Mouse (Mus musculus): ENCODE measurements around the gene Cxcl15. TPM values are rescaled to one million over a fixed set of nuclear protein-coding genes. Genes with fewer than 3 reads are reported as not detected.

Cxcl15 gene
- polyA plus RNA-seq, 1 experiment: not detected

- no peak overlapping the region for H3K27ac ChIP-seq (ENCODE audit: insufficient read depth, low read length)
- H3K36me3 ChIP-seq (ENCODE audit: control insufficient read depth, insufficient read depth, low read length): no peaks in the 10 kb centered on the region
- H3K4me3 ChIP-seq (ENCODE audit: extremely low read depth, insufficient read depth, insufficient read length): no peak overlapping the region
- TF ChIP-seq POLR2A (IDR thresholded peaks at IDR 0.05; ENCODE audit: low read depth, low read length) (no peak), CTCF (IDR thresholded peaks at IDR 0.05; ENCODE audit: extremely low read depth, insufficient read depth, insufficient read length, insufficient replicate concordance) (no peak)
- WGBS: 82% methylated on average over 3 of the region's 3 CpGs
- DNase-seq (ENCODE audit: low read depth in 1 of 2, low spot score in 2 of 2): no peak
- peaks cover 2% of the 10 kb centered on the region; the same call in 1 of the 2 replicates for H3K27me3 ChIP-seq (ENCODE audit: control insufficient read depth, insufficient read depth, low read length)
- no peaks in the 10 kb centered on the region for H3K4me1 ChIP-seq (ENCODE audit: control insufficient read depth, insufficient read depth, insufficient read length)
Measured at GRCm38 (mm10) chr5:90761834-90762233, 32.5 kb upstream of the Cxcl15 start.

DNA sequence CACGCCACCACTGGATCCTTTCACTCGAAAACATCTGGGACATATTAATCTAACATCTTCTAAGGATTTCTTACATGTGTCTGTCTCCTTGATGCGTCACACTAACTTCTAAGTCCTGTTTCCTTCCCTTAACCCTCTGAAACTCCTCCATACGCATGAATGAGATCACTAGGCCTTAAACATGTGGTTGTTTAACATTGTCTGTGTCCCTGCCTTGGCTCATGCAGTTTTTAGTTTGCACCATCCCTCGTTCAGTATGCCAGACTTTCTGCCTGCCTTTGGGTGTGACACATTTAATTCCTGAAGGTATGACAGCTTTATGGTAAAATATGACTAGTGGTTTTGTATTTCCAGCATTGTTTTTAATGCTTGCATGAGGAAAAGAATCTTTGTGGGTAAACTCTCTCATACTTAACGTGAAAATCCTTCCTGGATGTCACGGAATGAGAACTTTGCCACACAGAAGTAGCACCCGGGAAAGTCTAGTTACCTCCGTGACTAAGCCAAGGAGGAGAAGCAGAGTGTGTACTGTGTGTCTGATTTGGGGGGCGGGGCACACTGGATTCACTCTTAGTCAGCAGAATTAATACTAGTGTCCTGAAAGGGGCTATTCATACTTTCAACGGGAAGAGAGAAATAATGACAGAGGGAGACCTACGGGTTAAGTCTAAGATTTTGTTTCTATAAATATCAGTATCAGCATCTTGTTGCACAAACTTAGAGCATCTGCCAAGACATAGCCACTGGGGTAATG, 30.2 kb upstream of the Cxcl15 start:
- H3K27me3 ChIP-seq (ENCODE audit: control insufficient read depth, insufficient read depth, low read length): peaks cover 2% of the 10 kb centered on the region; the same call in 1 of the 2 replicates
- no peak overlapping the region for H3K27ac ChIP-seq (ENCODE audit: insufficient read depth, low read length)
- TF ChIP-seq POLR2A (IDR thresholded peaks at IDR 0.05; ENCODE audit: low read depth, low read length): no peak
- no peak for TF ChIP-seq CTCF (IDR thresholded peaks at IDR 0.05; ENCODE audit: extremely low read depth, insufficient read depth, insufficient read length, insufficient replicate concordance)
- no peaks in the 10 kb centered on the region for H3K36me3 ChIP-seq (ENCODE audit: control insufficient read depth, insufficient read depth, low read length)
- H3K4me1 ChIP-seq (ENCODE audit: control insufficient read depth, insufficient read depth, insufficient read length): no peaks in the 10 kb centered on the region
- WGBS: 86% methylated on average over 12 of the region's 12 CpGs
- H3K4me3 ChIP-seq (ENCODE audit: extremely low read depth, insufficient read depth, insufficient read length): no peak overlapping the region
- DNase-seq (ENCODE audit: low read depth in 1 of 2, low spot score in 2 of 2): no peak

- WGBS: 80% methylated on average over 8 of the region's 8 CpGs
- H3K4me3 ChIP-seq (ENCODE audit: extremely low read depth, insufficient read depth, insufficient read length): no peak overlapping the region
- no peaks in the 10 kb centered on the region for H3K27me3 ChIP-seq (ENCODE audit: control insufficient read depth, insufficient read depth, low read length)
- H3K36me3 ChIP-seq (ENCODE audit: control insufficient read depth, insufficient read depth, low read length): no peaks in the 10 kb centered on the region
- H3K27ac ChIP-seq (ENCODE audit: insufficient read depth, low read length): no peak overlapping the region
- TF ChIP-seq CTCF (IDR thresholded peaks at IDR 0.05; ENCODE audit: extremely low read depth, insufficient read depth, insufficient read length, insufficient replicate concordance): no peak
- TF ChIP-seq POLR2A (IDR thresholded peaks at IDR 0.05; ENCODE audit: low read depth, low read length): no peak
- no peaks in the 10 kb centered on the region for H3K4me1 ChIP-seq (ENCODE audit: control insufficient read depth, insufficient read depth, insufficient read length)
- no peak for DNase-seq (ENCODE audit: low read depth in 1 of 2, low spot score in 2 of 2)
Measured at GRCm38 (mm10) chr5:90765821-90766606, 28.3 kb upstream of the Cxcl15 start.

- H3K36me3 ChIP-seq (ENCODE audit: control insufficient read depth, insufficient read depth, low read length): no peaks in the 10 kb centered on the region
- no peaks in the 10 kb centered on the region for H3K27me3 ChIP-seq (ENCODE audit: control insufficient read depth, insufficient read depth, low read length)
- H3K4me3 ChIP-seq (ENCODE audit: extremely low read depth, insufficient read depth, insufficient read length): no peak within 1 kb of the TSS
- WGBS: 41% methylated on average over 3 of the region's 3 CpGs
- no peaks in the 10 kb centered on the region for H3K4me1 ChIP-seq (ENCODE audit: control insufficient read depth, insufficient read depth, insufficient read length)
- TF ChIP-seq CTCF (IDR thresholded peaks at IDR 0.05; ENCODE audit: extremely low read depth, insufficient read depth, insufficient read length, insufficient replicate concordance) (no peak), POLR2A (IDR thresholded peaks at IDR 0.05; ENCODE audit: low read depth, low read length) (no peak)
- no peak within 1 kb of the TSS for H3K27ac ChIP-seq (ENCODE audit: insufficient read depth, low read length)
- no peak for DNase-seq (ENCODE audit: low read depth in 1 of 2, low spot score in 2 of 2)
Measured at GRCm38 (mm10) chr5:90768218-90768617, 26.1 kb upstream of the Cxcl15 start, which contains the start of gene Ppbp. Gene Ppbp (plus strand): TSS chr5:90768518.

DNA sequence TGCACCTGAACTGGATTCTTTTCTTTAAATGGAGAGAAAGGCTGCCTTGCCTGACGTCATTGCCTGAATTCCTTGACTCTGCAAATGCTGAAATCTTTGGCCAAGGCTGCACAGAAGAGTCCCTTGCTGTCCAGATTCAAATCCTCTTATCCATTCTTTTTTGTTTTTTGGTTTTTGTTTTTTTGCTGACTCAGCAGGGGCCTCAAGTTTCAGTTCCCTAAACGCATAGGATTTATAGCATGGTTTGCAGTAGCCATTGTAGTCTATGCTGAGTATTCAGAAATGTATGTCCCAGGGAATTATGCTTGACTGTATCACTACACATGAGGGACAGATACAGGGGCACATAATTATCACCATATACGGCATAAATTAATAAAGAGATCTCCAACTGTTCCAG, 23.0 kb upstream of the Cxcl15 start:
- Histone ChIP-seq H3K27ac (ENCODE audit: insufficient read depth, low read length) (no peak overlapping the region), H3K4me1 (ENCODE audit: control insufficient read depth, insufficient read depth, insufficient read length) (no peaks in the 10 kb centered on the region), H3K36me3 (ENCODE audit: control insufficient read depth, insufficient read depth, low read length) (no peaks in the 10 kb centered on the region), H3K27me3 (ENCODE audit: control insufficient read depth, insufficient read depth, low read length) (no peaks in the 10 kb centered on the region), H3K4me3 (ENCODE audit: extremely low read depth, insufficient read depth, insufficient read length) (no peak overlapping the region)
- no peak for DNase-seq (ENCODE audit: low read depth in 1 of 2, low spot score in 2 of 2)
- no peak for TF ChIP-seq CTCF (IDR thresholded peaks at IDR 0.05; ENCODE audit: extremely low read depth, insufficient read depth, insufficient read length, insufficient replicate concordance)
- TF ChIP-seq POLR2A (IDR thresholded peaks at IDR 0.05; ENCODE audit: low read depth, low read length): no peak
- 32% methylated on average over 3 of the region's 3 CpGs for WGBS

- WGBS: 16% methylated on average over 16 of the region's 16 CpGs
- no peaks in the 10 kb centered on the region for H3K4me1 ChIP-seq (ENCODE audit: control insufficient read depth, insufficient read depth, insufficient read length)
Measured at GRCm38 (mm10) chr5:90771880-90772653, 22.3 kb upstream of the Cxcl15 start, which contains the start of gene Pf4. Gene Pf4 (plus strand): TSS chr5:90772435.

More at GRCm38 (mm10) chr5:90771880-90772653, 22.3 kb upstream of the Cxcl15 start, which contains the start of gene Pf4:
- no peak within 1 kb of the TSS for H3K4me3 ChIP-seq (ENCODE audit: extremely low read depth, insufficient read depth, insufficient read length)
- no peak within 1 kb of the TSS for H3K27ac ChIP-seq (ENCODE audit: insufficient read depth, low read length)
- no peak for DNase-seq (ENCODE audit: low read depth in 1 of 2, low spot score in 2 of 2)
- H3K27me3 ChIP-seq (ENCODE audit: control insufficient read depth, insufficient read depth, low read length): no peaks in the 10 kb centered on the region
- H3K36me3 ChIP-seq (ENCODE audit: control insufficient read depth, insufficient read depth, low read length): no peaks in the 10 kb centered on the region
- TF ChIP-seq CTCF (IDR thresholded peaks at IDR 0.05; ENCODE audit: extremely low read depth, insufficient read depth, insufficient read length, insufficient replicate concordance): no peak
- TF ChIP-seq POLR2A (IDR thresholded peaks at IDR 0.05; ENCODE audit: low read depth, low read length): no peak
